Mouse (Mus musculus) hindlimb bud, embryonic 11.5 days (tissue): ENCODE data around the gene Mrps34.
"Not testable (repeated sequence)": the region's sequence is repeated elsewhere in the genome, so short reads cannot be mapped to it uniquely, and the experiment has no call there.

Source experiments
- DNase-seq: peaks from one replicate; pipeline ENCODE4 v3.0.0-alpha.2; 2012; ENCODE audit warnings: low read depth, low spot score; ENCODE audit errors: extremely low spot score

Mrps34 gene

DNA sequence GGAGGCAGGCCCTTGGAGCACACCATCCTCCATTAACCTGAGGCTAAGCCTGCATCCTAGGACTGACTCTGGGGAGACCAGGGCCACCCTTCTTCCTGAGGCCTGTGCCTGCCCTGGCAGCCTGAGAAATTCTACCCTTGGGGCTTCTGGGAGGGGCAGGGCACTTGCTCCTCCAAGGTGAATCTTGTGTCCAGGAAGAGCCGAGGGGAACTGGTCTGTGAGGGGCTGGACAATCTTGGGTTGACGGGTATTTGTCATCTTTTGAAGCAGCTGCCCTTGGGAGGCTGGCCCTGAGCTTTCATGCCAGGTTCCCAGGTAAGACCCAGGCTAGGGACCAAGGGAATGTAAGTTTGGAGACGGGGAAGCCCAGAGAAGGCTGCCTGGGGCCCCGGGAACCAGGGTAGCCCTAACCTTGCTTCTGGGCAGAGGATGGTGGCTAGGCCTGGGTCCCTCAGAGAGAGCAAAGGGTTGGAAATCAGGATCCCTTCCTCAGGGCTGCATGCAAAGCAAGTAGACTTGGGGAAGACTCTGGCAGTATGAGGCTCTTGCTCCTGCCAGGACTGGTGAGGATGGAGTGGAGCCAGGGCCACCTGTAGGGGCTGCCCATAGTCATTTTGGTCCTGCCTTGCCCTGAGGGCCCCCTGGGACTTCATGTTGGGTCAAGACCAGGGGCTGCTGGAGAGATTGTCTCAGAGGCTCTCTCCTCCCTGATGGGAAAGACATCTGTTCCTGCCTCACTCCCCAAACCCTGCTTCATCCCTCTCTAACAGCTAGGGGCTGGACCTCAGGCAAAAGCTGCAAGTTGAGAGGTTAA lies 3.3 kb downstream of the Mrps34 start:
- no peak for DNase-seq

DNA sequence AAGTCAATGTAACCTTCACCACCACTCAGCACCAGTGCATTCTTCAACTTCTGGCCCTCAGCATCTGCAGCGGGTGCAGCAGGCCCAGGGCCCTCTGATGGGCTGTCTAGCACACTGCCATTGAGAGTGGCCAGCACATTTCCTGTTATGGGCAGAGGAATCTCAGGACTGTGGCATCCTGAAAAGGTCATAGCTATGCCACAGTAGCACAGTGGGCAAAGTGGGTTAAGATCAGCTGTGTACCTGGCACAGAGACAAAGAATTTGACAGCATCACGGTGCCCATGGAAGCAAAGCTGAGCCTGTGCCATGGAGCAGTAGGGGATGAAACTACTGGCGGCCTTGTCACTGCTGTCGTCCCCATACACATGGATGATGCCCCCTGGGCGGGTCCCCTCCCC lies 4.2 kb downstream of the Mrps34 start:
- no peak for DNase-seq

DNA sequence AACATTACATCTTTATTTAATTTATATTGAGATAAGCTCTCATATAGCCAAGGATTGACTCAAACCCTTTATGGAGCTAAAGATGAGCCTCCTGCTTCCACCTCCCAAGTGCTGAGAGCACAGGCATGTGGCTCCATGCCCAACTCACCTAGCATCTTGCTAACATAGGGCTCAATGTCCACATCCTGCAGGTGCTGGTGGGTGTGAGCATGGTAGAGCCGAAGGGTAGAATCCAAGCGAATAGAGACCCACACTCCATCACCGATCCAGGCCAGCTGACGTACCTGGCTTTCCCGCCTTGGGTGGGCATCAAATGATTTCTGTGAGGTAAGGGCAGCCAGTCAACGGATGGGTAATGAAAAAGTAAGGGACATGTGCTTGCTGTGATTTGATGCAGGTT lies 5.1 kb downstream of the Mrps34 start:
- no peak for DNase-seq

DNA sequence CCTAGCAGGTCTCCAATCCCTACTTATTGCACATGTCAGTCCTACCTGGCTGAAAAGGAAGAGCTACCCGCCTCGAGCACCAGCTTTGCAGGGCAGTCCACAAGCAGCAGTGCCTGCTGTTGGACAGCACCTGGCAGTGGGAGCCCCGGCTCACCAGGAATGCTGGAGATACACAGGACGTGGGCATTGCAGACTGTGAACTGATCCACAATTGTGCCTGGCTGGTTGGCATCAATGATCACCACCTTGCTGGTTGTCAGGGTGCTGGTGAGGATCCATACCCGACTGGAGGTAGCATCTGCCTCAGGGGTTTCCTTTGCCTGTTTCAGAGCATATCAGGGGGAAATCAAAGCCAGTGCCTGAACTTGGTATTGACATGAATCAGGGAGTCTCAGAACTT lies 7.2 kb downstream of the Mrps34 start:
- no peak for DNase-seq

DNA sequence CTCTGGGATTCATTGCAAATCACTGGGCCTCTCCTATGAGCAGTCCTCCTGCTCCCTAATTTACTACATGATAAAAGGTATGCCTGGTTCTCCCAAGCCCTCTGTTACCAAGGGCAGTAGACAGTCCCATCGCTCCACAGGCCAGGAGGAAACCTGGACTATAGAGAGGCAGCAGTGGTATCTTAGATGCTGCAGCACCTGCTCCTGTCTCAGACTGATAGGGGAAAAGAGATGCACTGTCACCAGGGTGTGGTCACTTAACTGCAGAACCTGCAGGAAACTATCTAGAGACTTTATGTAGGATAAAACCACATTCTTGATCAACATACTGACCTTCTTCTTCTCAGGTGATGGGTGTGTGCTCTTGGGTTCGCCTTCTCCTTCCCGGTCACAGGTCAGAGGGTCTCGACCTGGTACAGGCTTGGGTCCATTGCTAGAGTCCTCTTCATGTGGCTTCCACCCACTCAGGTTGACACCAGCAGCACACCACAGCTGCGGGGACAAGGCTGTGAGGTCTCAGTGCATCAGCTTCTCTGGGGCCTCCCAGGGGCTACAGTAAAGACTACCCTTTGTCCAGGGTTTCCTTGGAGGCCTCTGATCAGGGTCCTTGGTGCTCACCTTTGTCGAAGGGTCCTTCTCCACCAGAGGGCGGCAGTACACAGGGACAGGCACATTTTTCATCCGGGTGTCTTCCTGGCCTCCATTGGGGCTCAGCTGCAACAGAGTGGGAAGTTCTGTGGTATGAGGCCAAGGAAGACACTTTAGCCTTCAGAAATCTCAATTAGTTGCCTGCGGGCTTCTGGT lies 8.0 kb downstream of the Mrps34 start:
- DNase-seq, result no peak

DNA sequence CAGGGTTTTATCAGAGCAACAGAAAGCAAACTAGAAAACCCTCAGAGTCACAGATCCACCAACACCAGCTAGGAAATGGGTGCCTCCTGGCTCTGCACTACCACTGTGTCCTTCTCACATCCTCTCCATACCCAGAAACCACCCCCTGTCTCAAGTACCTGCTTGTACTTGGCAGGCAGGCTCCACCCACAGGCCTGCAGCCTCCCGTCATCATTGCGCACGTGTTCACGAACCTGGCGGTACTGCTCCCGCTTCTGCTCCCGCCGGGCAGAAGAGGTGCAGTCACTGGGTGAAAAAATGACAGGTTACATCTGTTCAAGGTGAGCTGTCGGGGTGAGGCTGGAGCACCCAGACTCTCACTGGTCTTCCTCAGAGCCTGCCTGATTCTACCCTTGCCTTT lies 8.9 kb downstream of the Mrps34 start:
- DNase-seq, result no peak

DNA sequence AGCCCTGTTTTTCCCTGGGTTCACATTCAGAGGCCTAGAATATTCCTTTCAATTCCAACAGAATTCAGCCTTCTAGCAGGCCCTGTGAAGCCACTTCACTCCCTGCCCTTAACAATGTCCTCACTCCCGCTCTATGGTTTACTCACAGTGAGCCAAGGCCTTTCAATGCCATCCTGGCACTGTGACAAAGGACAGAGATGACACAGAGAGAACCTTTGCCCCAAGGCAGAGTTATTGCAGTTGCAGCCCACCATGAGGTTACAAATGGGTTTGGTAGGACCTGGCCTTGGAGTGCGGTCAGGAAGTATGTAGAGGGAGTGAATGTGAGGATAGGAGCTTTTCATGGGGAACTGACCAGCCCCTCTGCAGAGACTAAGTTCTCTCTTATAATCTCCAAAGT lies 12.7 kb downstream of the Mrps34 start:
- DNase-seq, result no peak

DNA sequence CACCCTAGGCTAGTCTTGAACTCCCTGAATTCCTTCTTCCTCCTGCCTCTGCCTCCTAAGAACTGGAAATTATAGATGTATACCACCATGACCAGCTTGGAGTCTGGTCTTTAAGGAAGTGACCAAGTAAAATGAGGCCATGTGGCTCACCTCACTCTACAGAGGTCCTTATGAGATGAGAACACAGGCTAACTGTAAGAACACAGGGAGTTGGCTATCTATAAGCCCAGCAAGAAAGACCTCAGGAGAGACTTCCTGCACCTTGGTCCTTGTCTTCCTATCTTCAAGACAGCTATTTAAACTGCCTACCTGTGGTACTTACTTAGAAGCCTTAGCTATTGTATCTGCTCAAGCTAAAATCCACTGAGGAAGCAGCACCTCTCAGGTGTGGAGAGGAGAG lies 19.1 kb downstream of the Mrps34 start:
- DNase-seq, result no peak

DNA sequence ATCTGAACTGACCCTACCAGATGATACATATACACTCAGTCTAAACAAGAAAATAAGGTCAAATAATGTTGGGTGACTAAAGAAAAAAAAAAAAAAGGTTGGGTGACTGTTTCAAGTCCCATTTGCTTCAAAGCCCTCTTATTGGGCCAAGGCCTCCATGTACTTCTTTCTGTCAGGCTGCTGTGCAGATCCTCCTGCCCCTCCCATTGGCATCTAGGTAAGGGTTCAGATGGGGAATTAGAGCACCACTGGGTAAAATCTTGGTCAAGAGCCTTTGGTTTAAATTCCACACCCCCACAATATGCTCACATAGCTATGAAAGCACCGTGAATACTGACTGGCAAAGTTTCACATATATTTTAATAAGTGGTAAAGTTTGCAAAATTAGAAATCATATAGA lies 28.3 kb downstream of the Mrps34 start:
- no peak for DNase-seq

DNA sequence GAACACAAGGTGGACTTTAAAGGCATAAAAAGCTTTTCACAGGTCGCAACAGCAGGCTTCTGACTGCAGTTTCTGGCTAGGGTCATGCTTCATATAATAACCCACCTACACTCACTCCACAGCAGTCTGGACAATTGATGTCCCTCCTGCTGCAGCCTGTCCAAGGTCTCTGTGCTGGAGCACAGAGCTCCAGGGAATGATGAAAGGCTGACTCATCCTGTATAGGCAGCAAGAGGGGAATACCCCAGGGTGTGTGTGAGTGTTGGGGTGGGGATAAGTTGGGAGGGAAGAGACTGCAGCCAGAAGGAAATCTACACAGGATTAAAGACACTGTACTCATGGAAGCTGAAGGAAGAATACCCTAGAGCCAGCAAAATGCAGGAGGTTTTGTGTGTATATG lies 34.6 kb downstream of the Mrps34 start:
- no peak for DNase-seq

DNA sequence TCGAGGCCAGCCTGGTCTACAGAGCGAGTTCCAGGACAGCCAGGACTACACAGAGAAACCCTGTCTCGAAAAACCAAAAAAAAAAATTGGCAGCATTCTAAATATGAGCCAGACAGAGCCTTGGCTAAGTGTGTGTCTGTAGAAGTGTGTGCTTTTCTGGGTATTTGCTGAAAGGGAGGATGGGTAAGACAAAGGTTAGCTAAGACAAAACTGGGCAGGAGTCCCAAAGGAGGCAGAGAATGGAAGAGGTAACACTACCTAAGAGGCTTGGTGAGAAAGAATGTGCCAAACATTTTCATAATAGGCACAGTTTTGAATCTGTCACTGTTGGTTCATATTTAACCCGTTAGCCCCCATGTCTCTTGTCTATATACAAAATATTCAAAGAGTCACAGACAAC lies 37.5 kb downstream of the Mrps34 start:
- no peak for DNase-seq

DNA sequence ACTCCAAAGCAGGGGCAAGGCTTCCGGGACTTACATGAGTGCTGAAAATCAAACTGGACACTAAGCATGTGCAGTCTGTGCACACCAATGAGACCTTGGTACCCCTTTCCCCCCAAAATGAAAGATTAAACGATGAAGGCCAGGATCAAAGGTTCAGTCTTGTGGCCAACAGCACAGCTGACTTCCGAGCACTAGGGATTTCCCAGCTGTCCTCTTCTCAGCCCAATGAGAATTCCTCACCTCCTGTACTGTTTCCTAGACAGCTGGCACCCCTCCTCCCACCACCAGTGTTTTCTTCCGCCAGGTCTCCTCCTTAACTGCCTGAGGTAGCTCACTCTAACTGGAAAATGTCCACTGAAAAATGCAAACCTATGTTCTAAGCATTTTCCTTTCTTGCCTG lies 38.2 kb downstream of the Mrps34 start:
- no peak for DNase-seq

DNA sequence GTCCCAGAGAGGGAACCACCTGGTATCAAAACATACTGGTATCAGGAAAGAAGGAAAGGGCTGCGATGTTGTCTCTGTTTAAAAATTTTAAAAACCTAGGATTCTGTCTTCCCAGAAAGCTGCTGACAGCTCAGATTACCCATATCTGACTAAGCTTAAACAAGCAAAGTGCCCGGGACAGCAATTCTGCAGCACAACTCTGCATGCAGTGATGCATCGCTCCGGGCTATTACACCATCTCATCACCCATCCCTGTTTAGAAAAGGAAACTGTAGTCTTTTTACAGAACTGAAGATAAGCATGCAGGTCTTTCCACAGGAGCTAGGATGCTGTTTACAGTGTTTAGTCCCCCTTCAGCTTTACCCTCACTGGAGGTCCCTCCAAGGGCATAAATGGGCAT lies 40.0 kb downstream of the Mrps34 start:
- no peak for DNase-seq

DNA sequence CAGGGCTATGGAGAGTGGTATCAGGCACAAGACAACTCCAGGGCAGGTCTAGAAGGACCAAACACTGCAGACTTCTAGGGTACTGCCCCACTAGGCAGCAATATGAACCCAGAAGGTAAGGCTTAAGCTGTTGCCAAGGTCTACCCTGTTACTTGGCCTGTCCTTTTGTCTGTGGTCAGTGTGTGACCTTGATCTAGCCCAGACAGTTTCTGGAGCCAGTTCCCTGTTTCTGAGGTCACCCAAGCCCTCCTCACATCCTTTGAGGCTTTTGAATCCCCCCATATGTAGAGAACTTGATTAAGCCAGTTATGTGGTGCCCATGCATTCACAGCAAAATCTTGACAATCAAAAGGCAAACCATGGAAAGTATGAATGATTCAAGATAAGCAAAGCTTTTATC lies 40.8 kb downstream of the Mrps34 start:
- DNase-seq, result no peak

DNA sequence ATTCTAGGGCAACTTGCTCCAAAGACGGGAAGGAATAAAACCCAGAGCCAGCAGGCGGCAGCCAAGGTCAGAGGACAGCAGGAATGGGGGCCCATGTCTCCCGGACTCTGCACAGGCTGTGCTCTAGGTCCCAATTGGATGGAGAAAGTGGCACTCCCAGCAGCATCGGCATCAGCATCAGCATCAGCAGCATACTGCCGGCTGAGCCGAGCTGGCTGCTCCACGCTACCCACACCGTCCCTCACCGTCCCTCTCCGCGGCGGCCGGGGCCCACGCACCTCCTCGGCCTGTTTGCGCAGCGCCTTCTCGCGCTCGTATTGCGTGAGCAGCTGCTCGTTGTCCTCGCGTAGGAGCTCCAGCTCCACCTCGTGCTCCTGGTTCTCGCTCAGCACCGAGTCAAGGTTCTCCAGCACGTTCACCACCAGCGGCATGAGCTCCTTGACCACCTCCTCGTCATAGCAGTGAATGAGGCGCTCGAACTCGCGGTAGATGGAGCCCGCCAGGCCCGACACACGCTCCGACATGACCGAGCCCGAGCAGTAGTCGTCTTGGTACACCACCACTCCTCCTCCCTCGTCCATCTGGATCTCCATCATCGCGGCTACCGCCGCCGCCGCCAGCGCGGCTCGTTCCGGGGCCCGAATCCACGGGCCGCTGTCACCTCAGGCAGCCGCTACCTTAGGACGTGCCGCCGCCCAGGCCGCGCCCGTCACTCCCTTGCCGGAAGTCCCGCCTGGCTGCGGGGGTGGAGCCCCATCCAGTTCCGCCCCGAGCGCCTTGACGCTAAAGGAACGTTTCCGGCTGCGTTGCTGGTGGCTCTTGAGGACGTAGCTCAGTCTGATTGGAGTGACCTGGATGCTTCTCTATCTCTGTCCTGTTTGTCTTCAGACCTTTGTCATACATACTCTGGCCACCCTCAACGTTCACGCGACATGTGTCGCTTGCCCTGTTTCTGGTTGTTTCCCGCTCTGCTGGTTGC lies 41.6 kb downstream of the Mrps34 start, which contains the start of gene Mapk8ip3:
Mapk8ip3 (minus strand) TSS at position 719 of the 979 bp plus-strand sequence.
- DNase-seq, result peak; percentile 60

DNA sequence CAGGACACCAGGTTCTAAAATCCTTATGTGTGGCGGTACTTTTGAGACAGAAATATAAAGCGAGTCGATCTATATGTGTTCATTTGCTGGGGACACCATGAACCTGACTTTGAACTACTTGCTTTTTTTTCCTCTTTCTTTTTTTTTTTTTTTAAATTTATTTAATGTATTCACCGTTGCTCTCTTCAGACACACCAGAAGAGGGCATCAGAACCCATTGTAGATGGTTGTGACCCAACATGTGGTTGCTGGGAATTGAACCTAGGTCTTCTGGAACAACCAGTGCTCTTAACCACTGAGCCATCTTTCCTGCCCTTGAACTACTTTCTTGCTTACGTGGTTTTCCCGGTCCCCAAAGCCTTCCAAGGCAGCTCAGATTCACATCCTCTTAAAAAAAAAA lies 42.4 kb downstream of the Mrps34 start:
- DNase-seq, result no peak

DNA sequence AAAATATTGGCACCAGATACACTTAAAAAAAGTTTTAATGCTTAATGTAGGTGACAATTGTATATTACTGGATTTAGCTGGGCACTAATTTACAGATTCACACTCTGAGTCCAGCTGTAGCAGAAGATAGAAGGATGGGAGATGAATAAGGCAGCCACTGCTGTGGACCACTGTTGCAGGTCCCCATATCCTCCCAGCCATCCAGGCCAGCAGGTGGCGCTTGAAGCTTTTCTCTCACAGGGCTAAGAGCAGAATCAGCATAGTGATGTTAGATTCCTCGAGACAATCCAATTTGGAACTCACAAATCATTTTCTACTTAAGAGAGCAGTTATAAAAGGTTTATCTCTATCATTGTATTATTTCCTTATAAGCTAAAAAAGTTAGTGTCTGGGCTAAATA lies 47.5 kb downstream of the Mrps34 start:
- not testable (repeated sequence) for DNase-seq

DNA sequence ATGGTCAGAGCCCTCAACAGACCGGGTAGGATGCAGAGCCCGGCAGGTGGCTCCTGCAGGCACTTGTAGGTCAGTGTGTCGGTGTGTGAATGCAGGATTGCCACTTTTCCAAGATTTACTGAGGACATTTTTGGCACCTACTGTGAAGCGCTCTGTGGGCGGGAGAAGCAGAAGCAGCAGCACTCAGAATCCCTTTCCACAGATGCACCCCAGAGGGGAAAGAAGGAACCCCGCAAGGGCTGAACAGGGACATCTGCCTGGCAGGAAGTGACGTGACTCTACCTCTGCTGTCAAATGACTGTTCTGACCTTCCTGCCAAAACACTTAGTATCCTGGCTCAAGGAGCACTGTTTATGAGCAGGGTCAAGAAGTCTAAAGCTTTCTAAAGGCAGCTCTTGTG lies 48.1 kb downstream of the Mrps34 start:
- no peak for DNase-seq

DNA sequence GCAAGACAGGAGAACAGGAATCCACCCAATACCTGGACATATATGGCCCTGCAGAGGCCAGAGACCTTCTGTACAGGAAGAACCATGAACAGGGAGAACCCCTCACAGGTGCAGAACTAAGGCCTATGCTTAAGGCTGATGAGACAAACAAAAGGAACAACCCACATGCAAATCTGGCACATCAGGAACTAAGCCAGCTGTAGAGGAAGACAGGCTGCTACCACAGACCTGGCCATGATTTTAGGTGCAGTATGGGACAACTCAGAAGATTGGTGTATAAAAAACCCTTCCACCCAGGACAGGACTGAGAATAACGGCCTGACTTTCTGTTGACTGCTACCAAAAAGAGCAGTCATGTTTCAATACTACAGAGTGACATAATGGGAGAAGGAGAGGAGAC lies 48.7 kb downstream of the Mrps34 start:
- not testable (repeated sequence) for DNase-seq
